Mouse (Mus musculus): Measurements from ENCODE around the gene Adss.
"Not testable (repeated sequence)": the region's sequence is repeated elsewhere in the genome, so short reads cannot be mapped to it uniquely, and the experiment has no call there.

The Adss gene

GRCm38 (mm10) chr1:177796193-177796939 lies at the start of gene Adss:
TSS of gene Adss (minus strand) at chr1:177796511.
- POLR2A ChIA-PET: interaction anchor here in 3 of 4 experiments (0.5 to 2.1 kb wide), 20 partner anchors 9 to 982 kb away, joined by 3 to 11 read pairs (median 5); partner anchors contain the start of genes Cep170 (in 1 of the 3), Desi2 (in 1 of the 3) and Sdccag8 (in 1 of the 3)
- CTCF ChIA-PET: interaction anchor here in 1 of 4 experiments (0.5 kb wide), 1 partner anchor 28 kb away, joined by 7 read pairs; no protein-coding TSS in a partner anchor

GRCm38 (mm10) chr1:177845812-177846211 lies 49.5 kb upstream of the Adss start:
- CTCF ChIA-PET: interaction anchor here in 2 of 4 experiments (0.7 kb wide), 3 partner anchors 67 to 1197 kb away, joined by 3 to 5 read pairs (median 4); no protein-coding TSS in a partner anchor
- POLR2A ChIA-PET: not testable (repeated sequence)

GRCm38 (mm10) chr1:177827776-177828175 lies 31.5 kb upstream of the Adss start:
- POLR2A ChIA-PET, CTCF ChIA-PET: not testable (repeated sequence)

GRCm38 (mm10) chr1:177806772-177807171 lies 10.5 kb upstream of the Adss start:
- POLR2A ChIA-PET: interaction anchor here in 1 of 4 experiments (2.3 kb wide), 1 partner anchor 181 kb away, joined by 11 read pairs; no protein-coding TSS in a partner anchor

GRCm38 (mm10) chr1:177803511-177803910 lies 7.2 kb upstream of the Adss start:
- CTCF ChIA-PET: no interaction called here
- POLR2A ChIA-PET: no interaction called here

More at GRCm38 (mm10) chr1:177806772-177807171, 10.5 kb upstream of the Adss start:
- CTCF ChIA-PET: interaction anchor here in 1 of 4 experiments (0.7 kb wide), 1 partner anchor 102 kb away, joined by 6 read pairs; no protein-coding TSS in a partner anchor

- CTCF ChIA-PET: interaction anchor here in 2 of 4 experiments (0.5 to 1.0 kb wide), 3 partner anchors 14 to 475 kb away, joined by 3 to 9 read pairs (median 4); no protein-coding TSS in a partner anchor
- POLR2A ChIA-PET: interaction anchor here in 2 of 4 experiments (0.6 to 1.3 kb wide), 6 partner anchors 8 to 625 kb away, joined by 3 to 5 read pairs (median 4); no protein-coding TSS in a partner anchor
These were observed 942 bp upstream of the Adss start for GRCm38 (mm10) chr1:177797151-177797755.

GRCm38 (mm10) chr1:177795421-177796192 lies 704 bp downstream of the Adss start:
- ChIA-PET CTCF (interaction anchor here in 2 of 4 experiments (0.5 to 0.6 kb wide), 2 partner anchors 9 to 27 kb away, joined by 7 to 8 read pairs; no protein-coding TSS in a partner anchor), POLR2A (interaction anchor here (0.5 to 2.1 kb wide), 19 partner anchors 9 to 981 kb away, joined by 3 to 11 read pairs (median 4); partner anchors contain the start of genes Cep170 (in 1 of the 4), Desi2 (in 1 of the 4) and Sdccag8 (in 1 of the 4))

GRCm38 (mm10) chr1:177794866-177795265 lies 1.4 kb downstream of the Adss start:
- ChIA-PET CTCF (no interaction called here), POLR2A (interaction anchor here in 3 of 4 experiments (0.8 to 2.1 kb wide), 18 partner anchors 8 to 980 kb away, joined by 3 to 11 read pairs (median 4); partner anchors contain the start of genes Cep170 (in 1 of the 3), Desi2 (in 1 of the 3) and Sdccag8 (in 1 of the 3))

GRCm38 (mm10) chr1:177792835-177793234 lies 3.5 kb downstream of the Adss start:
- CTCF ChIA-PET: no interaction called here
- POLR2A ChIA-PET: interaction anchor here in 1 of 4 experiments (0.7 to 1.1 kb wide), 3 partner anchors 11 to 163 kb away, joined by 3 to 4 read pairs (median 3); no protein-coding TSS in a partner anchor

- ChIA-PET POLR2A (interaction anchor here in 1 of 4 experiments (0.8 to 2.8 kb wide), 6 partner anchors 10 to 24 kb away, joined by 3 to 12 read pairs (median 4); partner anchors contain the start of gene Adss), CTCF (interaction anchor here in 1 of 4 experiments (1.1 kb wide), 1 partner anchor 73 kb away, joined by 4 read pairs; no protein-coding TSS in a partner anchor)
These were observed 18.9 kb downstream of the Adss start for GRCm38 (mm10) chr1:177777397-177777796.

GRCm38 (mm10) chr1:177768931-177769330 lies 27.4 kb downstream of the Adss start:
- CTCF ChIA-PET: interaction anchor here in 1 of 4 experiments (0.7 kb wide), 1 partner anchor 27 kb away, joined by 7 read pairs; no protein-coding TSS in a partner anchor

GRCm38 (mm10) chr1:177757249-177757648 lies 39.1 kb downstream of the Adss start:
- ChIA-PET CTCF (no interaction called here), POLR2A (interaction anchor here in 2 of 4 experiments (0.5 to 1.1 kb wide), 4 partner anchors 9 to 732 kb away, joined by 3 to 6 read pairs (median 3); no protein-coding TSS in a partner anchor)

More at GRCm38 (mm10) chr1:177768931-177769330, 27.4 kb downstream of the Adss start:
- POLR2A ChIA-PET: interaction anchor here in 3 of 4 experiments (0.7 to 1.6 kb wide), 4 partner anchors 11 to 1343 kb away, joined by 3 to 6 read pairs (median 4); no protein-coding TSS in a partner anchor

GRCm38 (mm10) chr1:177753496-177753895 lies 42.8 kb downstream of the Adss start:
- ChIA-PET CTCF (interaction anchor here in 1 of 4 experiments (0.5 kb wide), 1 partner anchor 8 kb away, joined by 4 read pairs; no protein-coding TSS in a partner anchor), POLR2A (interaction anchor here in 3 of 4 experiments (0.9 to 1.8 kb wide), 11 partner anchors 9 to 42 kb away, joined by 3 to 9 read pairs (median 4); partner anchors contain the start of gene Adss (in 1 of the 3))

GRCm38 (mm10) chr1:177747869-177748540 lies 48.3 kb downstream of the Adss start:
- ChIA-PET POLR2A (interaction anchor here in 1 of 4 experiments (0.6 kb wide), 1 partner anchor 308 kb away, joined by 3 read pairs; no protein-coding TSS in a partner anchor), CTCF (no interaction called here)

GRCm38 (mm10) chr1:177744521-177745325 lies 51.6 kb downstream of the Adss start:
- POLR2A ChIA-PET: interaction anchor here in 1 of 4 experiments (1.5 to 3.0 kb wide), 2 partner anchors 21 to 28 kb away, joined by 4 to 8 read pairs; no protein-coding TSS in a partner anchor
- CTCF ChIA-PET: no interaction called here

- ChIA-PET CTCF (interaction anchor here in 1 of 4 experiments (0.5 kb wide), 1 partner anchor 63 kb away, joined by 4 read pairs; no protein-coding TSS in a partner anchor), POLR2A (interaction anchor here in 1 of 4 experiments (0.5 to 1.7 kb wide), 4 partner anchors 8 to 26 kb away, joined by 4 to 7 read pairs (median 4); no protein-coding TSS in a partner anchor)
These were observed 54.2 kb downstream of the Adss start for GRCm38 (mm10) chr1:177742119-177742518.
